Mouse (Mus musculus) frontal cortex, postnatal 10 days (tissue): Measurements from ENCODE around the gene Eps8l3.

Source experiments
- DNase-seq, 2 experiments: peaks; one replicate each; pipeline ENCODE4 v3.0.0; 2022; ENCODE audit warnings: low spot score in 2 of 2, mixed read lengths in 1 of 2

The Eps8l3 gene

GRCm38 (mm10) chr3:107895720-107896569, 18.9 kb downstream of the Eps8l3 start, which contains the start of gene Gstm5:
Gstm5 (plus strand) TSS chr3:107895821.
- peak; percentile 79 to 83 for DNase-seq

DNA sequence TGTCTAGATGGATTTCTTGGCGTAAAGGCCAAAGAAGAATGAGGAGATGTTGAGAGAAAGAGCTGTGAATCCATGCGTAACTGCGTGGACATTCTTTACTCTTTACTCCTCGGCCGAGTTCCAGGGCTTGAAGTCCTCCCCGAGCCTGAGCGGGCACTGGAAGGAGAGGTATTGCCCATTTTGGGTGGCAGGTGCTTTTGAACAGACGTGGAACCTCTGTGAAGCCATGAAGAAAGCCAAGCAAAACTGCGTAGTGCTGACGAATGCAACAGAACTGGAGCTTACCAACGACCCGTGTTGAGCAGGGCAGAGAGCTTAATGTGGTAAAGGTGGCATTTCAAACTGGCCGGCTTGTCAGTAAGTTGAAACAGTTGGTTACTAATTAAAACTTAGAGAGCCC, 21.7 kb downstream of the Eps8l3 start:
- no peak for DNase-seq

GRCm38 (mm10) chr3:107900955-107901673, 24.1 kb downstream of the Eps8l3 start:
- DNase-seq = no peak

GRCm38 (mm10) chr3:107905942-107906341, 28.9 kb downstream of the Eps8l3 start:
- DNase-seq = no peak

DNA sequence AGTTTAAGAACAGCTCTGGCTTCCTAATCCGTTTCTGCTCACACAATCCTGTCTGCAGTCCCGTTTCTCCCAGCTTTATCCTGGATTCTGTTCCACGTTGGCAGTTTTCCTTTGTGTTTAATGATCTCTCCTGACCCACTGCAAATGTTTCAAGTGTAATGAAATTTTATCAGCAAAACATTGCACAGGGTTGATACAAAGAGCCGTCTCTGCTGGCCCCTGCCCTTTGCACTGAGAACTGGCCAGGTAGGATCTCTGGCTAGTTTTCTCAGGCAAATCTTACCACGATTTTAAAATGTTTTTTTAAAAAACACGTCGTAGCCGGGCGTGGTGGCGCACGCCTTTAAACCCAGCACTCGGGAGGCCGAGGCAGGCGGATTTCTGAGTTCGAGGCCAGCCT, 39.6 kb downstream of the Eps8l3 start:
- DNase-seq = no peak

DNA sequence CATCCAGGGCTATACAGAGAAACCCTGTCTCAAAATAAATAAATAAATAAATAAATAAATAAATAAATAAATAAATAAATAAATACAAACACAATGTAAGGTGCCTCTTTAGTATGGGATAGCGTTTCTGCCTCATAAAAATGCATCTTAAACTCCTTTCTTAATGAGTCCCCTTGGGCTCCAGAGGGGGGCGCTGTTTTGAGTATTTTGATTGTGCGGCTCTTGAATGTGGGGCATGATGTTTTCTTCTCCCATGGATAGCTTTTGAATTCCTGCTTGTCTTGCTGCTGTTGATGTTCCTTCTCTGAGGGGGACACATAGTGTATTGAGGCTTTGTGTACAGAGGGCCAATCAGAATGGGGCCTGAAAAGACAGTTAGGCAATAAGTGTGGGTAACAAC, 40.1 kb downstream of the Eps8l3 start:
- no peak for DNase-seq

DNA sequence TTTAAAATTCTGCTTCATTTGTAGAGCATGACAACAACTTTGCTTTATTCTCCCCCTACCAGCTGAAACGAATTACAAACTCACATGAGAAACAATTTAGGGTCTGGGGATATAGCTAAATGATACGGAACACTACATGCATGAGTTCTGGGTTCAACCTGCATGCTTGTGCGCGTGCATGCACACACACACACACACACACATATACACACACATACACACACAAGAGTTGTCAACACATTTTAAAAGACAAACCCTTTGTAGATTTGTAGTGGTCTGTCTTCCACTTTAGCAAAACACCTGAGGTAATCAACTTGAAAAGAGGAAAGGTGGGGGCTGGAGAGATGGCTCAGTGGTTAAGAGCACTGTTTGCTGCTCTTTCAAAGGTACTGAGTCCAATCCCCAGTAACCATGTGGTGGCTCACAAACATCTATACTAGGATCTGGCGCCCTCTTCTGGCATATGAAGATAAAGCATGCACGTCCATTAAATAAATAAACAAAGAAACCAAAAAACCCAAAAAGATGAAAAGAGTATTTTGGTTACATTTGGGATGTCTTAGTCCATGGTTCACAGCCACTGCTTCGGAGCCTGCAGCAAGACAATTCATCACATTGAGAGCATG, 40.9 kb downstream of the Eps8l3 start:
- DNase-seq = peak in 1 of 2 experiments; percentile 36

- DNase-seq = no peak
These were observed 43.3 kb downstream of the Eps8l3 start for GRCm38 (mm10) chr3:107920348-107920747.

GRCm38 (mm10) chr3:107925335-107925734, 48.3 kb downstream of the Eps8l3 start:
- DNase-seq = no peak

GRCm38 (mm10) chr3:107927841-107928240, 50.8 kb downstream of the Eps8l3 start:
- no peak for DNase-seq

GRCm38 (mm10) chr3:107928691-107929090, 51.7 kb downstream of the Eps8l3 start:
- no peak for DNase-seq

GRCm38 (mm10) chr3:107929243-107929642, 52.2 kb downstream of the Eps8l3 start:
- no peak for DNase-seq

DNA sequence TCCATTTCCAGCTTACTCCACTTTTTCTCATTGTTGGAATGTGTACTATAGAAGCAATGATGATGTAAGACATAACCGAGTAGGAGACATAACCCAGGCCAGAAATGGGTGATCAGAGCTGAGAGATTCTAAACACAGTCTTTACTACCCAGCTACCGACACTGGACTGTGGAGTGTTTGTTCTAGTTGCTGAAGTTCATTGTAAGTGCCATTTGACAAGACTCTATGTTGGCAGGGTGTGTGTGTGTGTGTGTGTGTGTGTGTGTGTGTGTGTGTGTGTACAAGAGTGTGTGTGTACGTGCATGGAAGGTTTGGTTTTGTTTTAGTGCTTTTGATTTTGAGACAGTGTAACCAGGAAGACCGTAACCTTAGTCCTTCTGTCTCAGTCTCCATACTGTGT, 52.7 kb downstream of the Eps8l3 start:
- DNase-seq = no peak

DNA sequence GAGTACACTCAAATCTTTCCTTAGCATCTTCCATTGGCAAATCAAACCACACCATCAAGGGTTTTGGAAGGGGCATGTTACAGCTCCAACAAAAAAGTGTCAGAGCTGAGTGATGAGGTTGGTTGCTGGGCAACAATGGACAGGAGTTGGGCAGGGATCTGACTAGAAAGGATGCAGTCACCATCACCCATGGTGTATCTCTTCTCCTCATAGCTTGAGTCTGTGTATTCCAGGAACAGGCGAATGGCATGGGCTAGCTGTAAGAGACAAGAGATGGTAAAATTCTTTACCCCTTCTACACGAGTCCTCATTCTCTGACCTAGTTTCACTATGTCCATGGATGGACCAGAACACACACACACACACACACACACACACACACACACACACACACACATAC, 54.1 kb downstream of the Eps8l3 start:
- DNase-seq = no peak

- DNase-seq = peak; percentile 96 to 98
These were observed 54.6 kb downstream of the Eps8l3 start, which contains the start of gene Gstm7 for GRCm38 (mm10) chr3:107931670-107932069. Gstm7 (minus strand) TSS chr3:107931817.

DNA sequence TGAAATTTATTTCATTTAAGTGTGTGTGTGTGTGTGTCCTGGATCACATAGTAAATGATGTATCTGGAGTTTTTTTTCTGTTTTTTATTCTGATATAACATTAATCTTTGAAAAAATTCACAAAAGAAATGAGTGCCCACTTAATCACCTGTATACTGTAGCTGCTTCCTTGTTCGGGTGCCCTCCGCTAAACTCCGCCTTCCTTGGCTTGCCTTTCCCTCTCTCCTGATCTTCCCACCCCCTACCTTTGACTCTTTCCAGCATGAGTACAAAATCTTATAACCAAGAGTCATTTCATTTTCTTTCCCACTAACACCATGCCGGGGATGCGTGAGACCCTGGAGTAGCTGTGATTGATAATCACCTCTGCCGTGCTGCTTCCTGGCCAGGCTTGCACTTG, 55.1 kb downstream of the Eps8l3 start:
- DNase-seq = no peak

- no peak for DNase-seq
These were observed 58.2 kb downstream of the Eps8l3 start for GRCm38 (mm10) chr3:107935268-107935667.

GRCm38 (mm10) chr3:107935888-107936287, 58.9 kb downstream of the Eps8l3 start:
- DNase-seq = no peak

- DNase-seq = peak in 1 of 2 experiments; percentile 53
These were observed 62.4 kb downstream of the Eps8l3 start for GRCm38 (mm10) chr3:107939403-107939802.

DNA sequence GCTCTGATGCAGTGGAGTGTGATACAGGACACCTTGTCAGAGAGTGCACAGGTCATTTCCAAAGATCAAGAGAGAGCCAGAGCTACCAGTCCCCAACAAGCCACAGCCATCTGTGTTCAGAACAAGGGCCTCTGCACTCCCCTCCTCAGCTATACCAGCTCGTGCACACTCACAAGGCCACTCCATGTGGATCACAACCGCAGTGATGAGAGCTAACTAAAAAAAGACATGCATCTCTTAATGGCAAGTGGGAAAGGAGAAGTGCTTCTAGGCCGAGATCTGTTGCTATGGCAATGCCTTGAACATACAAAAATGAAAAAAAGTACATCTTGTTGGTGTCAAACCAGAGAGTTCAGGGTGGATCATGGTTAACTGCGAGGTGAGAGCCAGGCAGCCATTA, 62.8 kb downstream of the Eps8l3 start:
- peak in 1 of 2 experiments; percentile 54 for DNase-seq

DNA sequence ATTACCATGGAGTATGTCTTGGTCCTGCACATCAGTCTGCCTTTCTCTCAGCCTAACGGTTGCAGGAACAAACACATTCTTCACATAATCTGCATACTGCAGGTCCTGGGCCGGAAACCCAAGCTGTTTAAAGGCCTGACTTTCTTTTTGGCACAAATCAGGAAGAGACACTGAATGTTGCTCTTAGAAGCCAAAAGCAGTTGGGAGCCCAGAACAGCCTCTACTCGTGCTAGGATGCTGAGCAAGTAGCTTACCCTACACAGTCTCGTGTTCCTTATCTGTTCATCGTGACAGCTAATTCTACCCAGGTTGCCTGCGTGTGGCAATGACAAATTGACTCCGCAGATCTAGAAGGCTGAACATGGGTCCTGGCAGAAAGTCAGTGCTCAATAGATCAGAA, 63.5 kb downstream of the Eps8l3 start:
- no peak for DNase-seq

GRCm38 (mm10) chr3:107941261-107941660, 64.2 kb downstream of the Eps8l3 start:
- no peak for DNase-seq
